Mouse (Mus musculus): ENCODE measurements around the gene Ubap1. TPM values are rescaled to one million over a fixed set of nuclear protein-coding genes. Genes with fewer than 3 reads are reported as not detected.
A peak's percentile ranks its signal among the peaks of the same experiment; 100 is the strongest.

Gene Ubap1
- total RNA-seq (2021), result 10 to 100 TPM; 41.6 to 42.7 TPM

DNA sequence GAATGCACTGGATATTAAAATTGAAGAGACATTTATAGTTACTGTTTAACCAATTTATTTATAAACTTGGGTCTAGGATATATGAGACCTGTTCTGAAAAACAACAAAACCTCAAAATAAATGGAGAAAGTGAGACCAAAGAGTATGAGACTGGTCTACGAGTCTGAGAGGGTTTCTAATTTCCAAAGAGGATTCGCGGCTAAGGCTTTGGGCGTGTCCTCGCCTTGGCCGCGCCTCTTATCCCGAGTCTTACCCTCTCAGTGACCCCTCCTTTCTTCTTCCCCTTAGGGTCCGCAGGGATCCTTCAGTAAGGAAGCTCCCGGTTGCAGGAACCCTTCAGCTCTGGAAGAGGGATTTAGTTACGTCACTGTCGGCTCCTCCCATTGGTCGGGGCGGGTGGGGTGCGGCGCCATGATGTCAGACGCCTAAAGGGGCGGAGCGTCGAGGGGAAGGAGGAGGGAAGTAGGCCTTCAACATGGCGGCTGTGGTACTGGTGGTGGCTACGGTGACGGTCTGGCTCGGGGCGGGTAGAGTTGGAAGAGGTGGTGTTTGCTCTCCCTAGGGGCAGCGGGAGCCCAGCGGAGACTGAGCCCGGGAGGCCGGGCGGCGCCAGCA is at the start of gene Ubap1:
Gene Ubap1, plus strand, starts transcription at position 413 of the 615 bp plus-strand sequence.
- peak; percentile 90 to 96 for DNase-seq (ENCODE audit: extremely low spot score in 1 of 2, low spot score in 2 of 2)
- intact Hi-C loops (cut with DNase I), result no loop called here

DNA sequence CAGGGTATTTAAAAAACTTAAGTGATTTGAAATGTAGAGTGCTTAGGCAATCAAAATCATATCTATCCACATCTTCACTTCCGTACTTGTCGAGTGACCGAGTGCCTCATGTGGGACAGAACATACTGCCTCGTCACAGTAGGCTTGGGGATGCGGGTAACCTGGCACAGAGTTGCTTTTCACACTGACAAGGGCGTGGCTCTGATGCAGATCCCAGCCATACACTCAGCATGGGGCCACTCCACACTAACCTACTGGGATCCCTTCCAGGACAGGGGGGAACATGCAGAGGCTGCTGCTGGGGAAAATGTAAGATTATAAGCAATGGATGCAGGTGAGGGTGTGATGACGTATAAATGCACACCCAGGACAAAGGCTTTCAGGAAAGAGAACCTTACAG is 45.1 kb upstream of the Ubap1 start:
- no peak for DNase-seq (ENCODE audit: extremely low spot score in 1 of 2, low spot score in 2 of 2)
- intact Hi-C loops (cut with DNase I), result no loop called here

GRCm38 (mm10) chr4:41304302-41304701 is 44.5 kb upstream of the Ubap1 start:
- DNase-seq (ENCODE audit: extremely low spot score in 1 of 2, low spot score in 2 of 2), result peak in 1 of 2 experiments; percentile 31
- intact Hi-C loops (cut with DNase I), result no loop called here

- intact Hi-C loops (cut with DNase I), result no loop called here
- DNase-seq (ENCODE audit: extremely low spot score in 1 of 2, low spot score in 2 of 2), result no peak
Measured at GRCm38 (mm10) chr4:41307406-41307805, 41.4 kb upstream of the Ubap1 start.

DNA sequence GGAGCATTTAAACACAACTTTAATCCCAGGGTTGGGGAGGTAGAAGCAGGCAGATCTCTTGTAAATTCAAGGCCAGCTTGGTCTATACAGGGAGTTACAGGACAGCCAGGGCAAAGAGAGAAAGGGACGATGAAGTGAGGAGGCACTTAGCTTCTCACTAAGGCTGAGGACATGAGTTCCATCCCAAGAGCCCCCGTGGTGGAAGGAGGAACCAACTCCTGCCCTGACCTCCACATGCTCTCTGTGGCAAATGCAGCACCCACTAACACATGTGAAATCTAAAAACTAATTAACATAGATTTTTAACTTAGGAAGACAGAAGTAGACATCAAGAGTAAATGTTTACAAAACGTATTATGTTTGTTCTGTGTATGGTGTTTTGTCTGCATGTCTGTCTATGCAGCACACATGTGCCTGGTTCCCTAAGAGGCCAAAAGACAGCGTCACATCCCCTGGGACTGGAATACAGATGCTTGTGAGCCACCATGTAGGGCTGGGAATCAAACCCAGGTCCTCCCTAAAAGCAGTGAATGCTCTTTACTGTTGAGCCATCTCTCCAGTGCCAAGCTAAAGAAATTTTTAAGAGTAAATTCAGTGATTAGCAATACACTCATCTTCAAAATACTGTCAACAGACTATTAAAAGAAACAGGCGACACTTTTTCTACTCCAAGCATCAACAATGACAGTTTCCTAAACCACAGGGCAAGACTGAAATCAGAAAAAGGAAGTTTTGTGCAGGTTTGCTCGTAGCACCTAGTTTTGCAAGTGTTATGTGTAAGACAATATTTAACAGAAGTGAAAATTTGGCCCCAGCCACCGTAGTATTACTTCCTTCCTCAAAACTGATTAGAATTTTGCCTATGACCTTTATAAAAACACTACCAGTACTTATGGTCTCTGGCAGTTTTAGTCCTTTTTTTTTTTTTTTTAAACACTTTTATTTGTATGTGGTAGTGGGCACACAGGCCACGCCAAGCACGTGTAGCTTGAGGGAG is 37.9 kb upstream of the Ubap1 start:
- no peak for DNase-seq (ENCODE audit: extremely low spot score in 1 of 2, low spot score in 2 of 2)
- intact Hi-C loops (cut with DNase I), result loop anchor here (5.0 kb wide), 1 partner anchor 76 kb away; no protein-coding TSS in a partner anchor

DNA sequence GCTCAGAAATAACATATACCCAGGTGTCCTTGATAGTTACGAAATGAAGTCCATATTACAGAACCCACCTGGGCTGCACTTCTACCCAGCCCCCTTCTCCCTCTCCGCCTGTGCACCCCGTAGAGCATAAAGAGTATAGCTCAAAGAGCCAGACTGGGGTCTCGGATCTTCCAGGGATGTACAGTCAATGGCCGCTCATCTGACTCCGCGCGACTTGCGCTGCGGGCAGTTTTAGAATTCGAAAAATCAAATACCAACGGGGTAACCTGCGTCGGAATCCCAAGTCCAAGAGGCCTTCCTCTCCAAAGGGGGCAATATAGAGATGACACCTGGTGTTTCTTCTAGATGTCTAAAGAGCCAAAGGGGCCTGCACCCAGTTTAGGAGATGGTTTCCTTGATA is 35.1 kb upstream of the Ubap1 start:
- DNase-seq (ENCODE audit: extremely low spot score in 1 of 2, low spot score in 2 of 2), result no peak
- intact Hi-C loops (cut with DNase I), result loop anchor here (5.0 kb wide), 1 partner anchor 74 kb away; no protein-coding TSS in a partner anchor

DNA sequence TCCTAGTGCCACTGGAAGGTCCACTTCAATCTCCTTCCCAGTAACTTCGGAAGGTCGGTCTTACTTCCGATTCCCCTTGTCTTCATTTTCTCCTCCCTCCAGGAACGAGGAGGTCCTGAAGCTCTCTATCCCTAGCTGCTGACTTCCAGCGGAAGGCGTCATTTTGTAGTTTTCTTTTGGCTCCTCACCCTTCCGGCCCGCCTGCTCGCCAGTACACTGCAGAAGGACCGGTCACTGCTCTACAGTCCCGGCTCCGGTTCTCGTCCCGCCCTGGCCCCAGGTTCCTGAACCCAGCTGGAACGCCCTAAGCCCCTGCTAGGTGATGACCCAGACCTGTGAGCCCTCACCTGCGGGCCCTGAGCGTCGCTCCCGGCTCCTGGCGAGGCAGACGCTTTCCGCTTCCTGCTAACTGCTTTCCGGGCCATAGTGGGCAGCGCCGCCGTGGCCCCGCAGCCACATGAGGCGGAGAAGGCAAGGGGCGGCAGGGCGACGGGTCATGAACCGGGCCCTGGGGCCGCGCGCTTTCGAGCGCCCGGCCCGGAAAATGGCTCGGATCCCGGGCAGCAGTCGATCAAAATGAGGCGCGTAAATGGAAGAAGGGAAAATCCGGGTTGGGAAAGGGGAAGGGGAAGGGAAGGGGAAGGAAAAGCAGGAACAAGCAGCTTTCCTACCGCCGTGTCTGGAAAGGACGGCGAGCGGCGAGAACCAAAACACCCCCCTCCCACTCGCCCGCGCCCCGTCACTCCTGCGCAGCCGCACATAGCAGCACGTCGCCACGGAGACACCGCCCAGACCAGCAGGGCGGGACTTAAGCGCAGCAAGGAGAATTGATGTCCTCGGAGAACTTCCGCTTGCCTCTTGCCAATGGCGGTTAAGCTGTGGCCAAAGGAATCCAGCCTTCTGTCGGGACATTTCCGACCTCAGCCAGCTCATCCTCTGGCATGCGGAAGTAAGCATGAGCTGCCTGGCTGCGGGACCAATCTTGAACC is 34.4 kb upstream of the Ubap1 start, which contains the start of gene Dcaf12:
Gene Dcaf12, minus strand, starts transcription at position 749 of the 989 bp plus-strand sequence.
- intact Hi-C loops (cut with DNase I), result loop anchor here (5.0 kb wide), 1 partner anchor 73 kb away; no protein-coding TSS in a partner anchor
- DNase-seq (ENCODE audit: extremely low spot score in 1 of 2, low spot score in 2 of 2), result peak; percentile 94 to 98

- intact Hi-C loops (cut with DNase I), result no loop called here
- DNase-seq (ENCODE audit: extremely low spot score in 1 of 2, low spot score in 2 of 2), result no peak
Measured at GRCm38 (mm10) chr4:41315173-41315572, 33.6 kb upstream of the Ubap1 start.

DNA sequence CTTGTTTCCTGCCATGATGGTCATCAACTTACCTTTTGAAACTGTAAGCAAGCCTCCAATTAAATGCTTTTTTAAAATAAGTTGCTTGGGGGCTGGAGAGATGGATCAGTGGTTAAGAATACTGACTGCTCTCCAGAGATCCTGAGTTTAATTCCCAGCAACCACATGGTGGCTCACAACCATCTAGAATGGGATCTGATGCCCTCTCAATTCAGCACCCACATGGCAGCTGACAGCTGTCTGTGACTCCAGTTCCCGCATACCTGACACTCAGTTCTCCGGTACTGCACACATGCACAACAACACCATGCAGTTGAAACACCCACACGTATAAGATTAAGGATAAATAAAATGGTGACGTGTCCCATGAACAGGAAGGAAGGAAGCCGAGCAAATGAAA is 30.5 kb upstream of the Ubap1 start:
- DNase-seq (ENCODE audit: extremely low spot score in 1 of 2, low spot score in 2 of 2), result no peak
- intact Hi-C loops (cut with DNase I), result no loop called here

DNA sequence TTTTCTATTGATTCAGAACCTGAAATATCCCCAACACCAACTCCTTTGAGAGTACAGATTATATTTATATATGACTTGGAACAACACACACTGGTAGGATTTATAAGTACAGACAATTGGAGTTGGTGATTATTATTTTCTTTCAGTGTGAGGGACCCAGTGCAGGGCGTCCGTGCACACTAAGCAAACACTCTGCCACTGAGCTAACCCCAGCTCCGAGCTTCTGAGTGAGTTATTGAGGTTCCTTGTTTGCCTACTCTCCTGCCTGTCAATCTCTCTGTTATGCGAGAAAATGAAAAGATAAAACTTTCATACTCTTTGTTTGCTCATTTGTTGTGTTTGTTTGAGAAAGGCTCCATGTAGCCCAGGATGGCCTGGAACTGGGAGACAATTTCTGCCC is 27.8 kb upstream of the Ubap1 start:
- no peak for DNase-seq (ENCODE audit: extremely low spot score in 1 of 2, low spot score in 2 of 2)
- intact Hi-C loops (cut with DNase I), result no loop called here

GRCm38 (mm10) chr4:41326876-41327275 is 21.9 kb upstream of the Ubap1 start:
- intact Hi-C loops (cut with DNase I), result no loop called here
- no peak for DNase-seq (ENCODE audit: extremely low spot score in 1 of 2, low spot score in 2 of 2)

DNA sequence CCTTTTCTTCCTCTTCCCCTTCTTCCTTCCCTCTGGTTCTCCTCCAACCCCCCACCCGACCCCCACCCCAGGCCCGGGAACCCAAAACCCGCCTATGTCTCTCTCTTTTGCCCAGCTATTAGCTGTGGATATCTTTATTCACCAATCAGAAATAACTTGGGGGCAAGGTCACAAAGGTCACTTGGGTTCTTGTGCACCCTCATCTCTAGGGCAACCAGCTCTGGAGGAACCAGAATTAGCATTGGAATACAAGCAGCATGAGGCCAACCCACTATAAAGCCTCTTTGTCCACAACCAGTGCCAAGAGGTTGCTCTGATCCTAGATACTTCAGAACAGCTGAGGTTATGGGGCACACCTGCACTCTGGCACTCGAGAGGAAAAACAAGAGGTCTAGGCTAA is 19.3 kb upstream of the Ubap1 start:
- intact Hi-C loops (cut with DNase I), result no loop called here
- DNase-seq (ENCODE audit: extremely low spot score in 1 of 2, low spot score in 2 of 2), result no peak

GRCm38 (mm10) chr4:41331085-41331484 is 17.7 kb upstream of the Ubap1 start:
- intact Hi-C loops (cut with DNase I), result no loop called here
- no peak for DNase-seq (ENCODE audit: extremely low spot score in 1 of 2, low spot score in 2 of 2)

DNA sequence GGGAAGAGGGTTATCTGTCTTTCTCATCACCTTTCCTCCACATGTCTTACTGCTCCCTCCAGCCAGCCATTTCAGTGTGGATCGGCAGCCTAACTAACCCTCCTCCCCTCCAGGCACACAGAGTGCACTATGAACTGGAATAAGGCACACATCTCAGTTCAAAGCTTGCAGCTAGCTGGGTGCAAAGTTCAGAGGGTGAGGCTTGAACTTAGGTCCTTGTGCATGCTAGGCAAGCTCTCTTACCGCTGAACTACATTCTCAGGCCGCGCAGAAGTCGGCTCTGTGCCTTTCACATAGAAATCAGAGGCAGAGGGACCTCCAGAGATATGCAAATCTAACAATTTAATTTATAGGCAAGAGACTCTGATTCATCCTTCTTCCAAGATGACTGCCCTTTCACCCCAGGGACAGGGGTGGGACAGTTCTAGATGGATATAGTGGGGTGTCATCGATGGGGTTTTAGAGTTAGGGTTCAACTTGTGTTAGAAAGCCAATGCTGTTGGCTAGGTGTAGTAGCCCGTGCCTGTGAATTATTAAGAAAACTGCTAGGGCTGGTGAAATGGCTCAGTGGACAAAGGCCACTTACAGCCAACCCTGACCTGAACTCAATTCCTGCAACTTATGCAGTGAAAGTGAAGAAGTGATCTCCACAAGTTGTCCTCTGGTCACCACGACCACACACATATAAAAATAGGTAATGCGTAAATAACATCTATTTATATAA is 16.9 kb upstream of the Ubap1 start:
- no peak for DNase-seq (ENCODE audit: extremely low spot score in 1 of 2, low spot score in 2 of 2)
- intact Hi-C loops (cut with DNase I), result no loop called here

DNA sequence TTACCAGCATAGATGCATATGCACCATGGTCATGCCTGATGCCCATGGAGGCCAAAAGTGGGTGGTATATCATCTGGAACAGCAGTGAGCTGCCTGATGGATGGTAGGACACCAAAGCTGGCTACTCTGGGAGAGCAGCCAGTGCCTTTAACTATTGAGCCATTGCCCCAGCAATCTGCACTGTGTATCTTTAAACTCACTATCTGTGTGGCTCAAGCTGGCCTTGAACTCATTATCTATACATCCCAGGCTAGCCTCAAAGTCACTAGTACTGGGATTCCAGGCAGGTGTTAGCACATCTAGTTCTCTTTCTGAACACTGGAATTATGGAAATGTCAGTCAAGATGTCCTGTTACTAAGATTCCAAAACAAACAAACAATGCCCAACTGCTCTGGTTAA is 12.2 kb upstream of the Ubap1 start:
- no peak for DNase-seq (ENCODE audit: extremely low spot score in 1 of 2, low spot score in 2 of 2)
- intact Hi-C loops (cut with DNase I), result no loop called here

DNA sequence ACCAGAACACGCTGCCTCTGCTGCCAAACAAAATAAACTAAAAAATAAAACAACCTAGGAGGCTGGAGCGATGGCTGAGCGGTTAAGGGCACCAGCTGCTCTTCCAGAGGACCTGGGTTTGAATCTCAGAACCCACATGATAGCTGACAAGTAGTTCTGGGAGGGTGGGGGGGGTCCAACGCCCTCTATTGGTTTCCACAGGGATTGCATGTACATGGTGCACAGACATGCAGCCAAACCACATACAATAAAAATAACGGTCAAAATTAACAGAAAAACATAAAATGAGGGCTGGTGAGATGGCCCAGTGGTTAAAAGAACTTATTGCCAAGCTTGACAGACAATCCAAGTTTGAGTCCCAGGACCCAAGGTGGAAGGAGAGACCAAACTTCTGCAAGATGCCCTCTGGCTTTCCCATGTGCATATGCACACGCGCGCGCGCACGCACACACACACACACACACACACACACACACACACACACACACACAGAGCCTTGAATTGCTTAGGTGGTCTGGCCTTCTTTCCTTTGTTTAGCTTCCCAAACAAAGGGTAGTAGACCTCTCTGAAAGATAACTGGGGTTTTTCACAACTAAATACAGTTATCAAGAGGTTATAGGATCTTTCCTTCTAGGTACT is 7.8 kb upstream of the Ubap1 start:
- intact Hi-C loops (cut with DNase I), result no loop called here
- no peak for DNase-seq (ENCODE audit: extremely low spot score in 1 of 2, low spot score in 2 of 2)

DNA sequence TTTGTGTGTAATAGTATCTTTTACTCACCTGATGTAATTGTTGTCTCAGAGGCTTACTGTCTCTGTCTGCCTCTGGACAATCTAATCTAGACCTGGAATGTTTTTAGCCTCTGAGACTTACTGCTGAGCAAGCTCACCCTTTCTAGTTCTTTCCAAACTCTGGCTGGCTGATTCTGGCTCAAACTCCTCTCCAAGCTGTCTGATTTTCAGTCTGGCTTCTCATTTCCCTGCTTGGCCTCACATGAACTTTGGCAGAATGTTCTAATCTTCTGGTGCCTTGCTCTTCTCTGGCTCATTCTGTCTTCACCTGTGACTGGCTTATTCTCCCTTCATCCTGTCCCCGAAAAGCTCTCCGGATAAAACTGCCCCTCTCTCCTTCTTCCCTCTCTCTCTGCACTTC is 2.8 kb upstream of the Ubap1 start:
- no peak for DNase-seq (ENCODE audit: extremely low spot score in 1 of 2, low spot score in 2 of 2)
- intact Hi-C loops (cut with DNase I), result no loop called here

DNA sequence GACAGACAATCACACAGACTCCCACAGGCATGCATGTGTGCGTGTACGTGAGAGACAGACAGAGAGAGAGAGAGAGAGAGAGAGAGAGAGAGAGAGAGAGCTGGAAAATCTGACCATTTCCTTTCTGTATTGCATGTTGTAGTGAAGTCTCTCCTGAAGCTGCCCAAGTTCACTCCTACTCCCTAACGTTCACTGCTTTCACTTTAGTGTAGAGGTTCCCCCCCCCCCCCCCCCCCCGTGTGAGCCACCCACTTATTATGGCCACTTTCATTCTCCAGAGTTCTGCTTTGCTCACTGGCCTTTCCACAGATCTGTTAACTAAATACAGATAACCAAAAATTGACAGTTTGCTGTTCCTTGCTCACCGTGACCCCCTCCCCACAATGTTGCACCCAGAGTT is 957 bp upstream of the Ubap1 start:
- DNase-seq (ENCODE audit: extremely low spot score in 1 of 2, low spot score in 2 of 2), result no peak
- intact Hi-C loops (cut with DNase I), result no loop called here

Data from left cerebral cortex, postnatal 10 days (tissue).